In genomic region chr5:122769101-122769568, GRCm38 (mm10) we compare ENCODE assay signal across 10 mouse cellular contexts. TPM values are rescaled to one million over a fixed set of nuclear protein-coding genes. Genes with fewer than 3 reads are reported as not detected.
DNase-seq lines count a peak whose midpoint lies in the region; ATAC-seq and TF ChIP-seq lines count a peak whose summit lies in the region.
"Had no signal": no experiment of that assay in that cellular context is flagged by ENCODE, and none has a peak within 500 bp of the region (broad histone marks: within the 10 kb centered on the region; RNA-seq: fewer than 3 reads in every experiment).

No protein-coding gene starts in this region.

- no peaks in the 10 kb centered on the region for H3K36me3 ChIP-seq in liver, embryonic 16.5 days (ENCODE audit: control insufficient read depth, insufficient read depth)

- DNase-seq in cerebellum, adult 11-12 months: peak; percentile 67
- no peak for DNase-seq in cerebellum, postnatal 14 days
- DNase-seq in 416B (ENCODE audit: low read depth): peak; percentile 76
- DNase-seq in layer of hippocampus, adult 9-11 months: no peak
- no peak for DNase-seq in left cerebral cortex, postnatal 10 days (ENCODE audit: extremely low spot score in 1 of 2, low spot score in 2 of 2)
- DNase-seq in kidney, postnatal 10 days: no peak

- no peaks in the 10 kb centered on the region for H3K9me3 ChIP-seq in liver, embryonic 16.5 days (replicated peaks; ENCODE audit: control insufficient read depth, low read length)
- H3K9me3 ChIP-seq: embryonic facial prominence, embryonic 13.5 days had no signal

- WGBS in bone marrow, adult 2 months: 39% methylated on average over 15 of the region's 15 CpGs
- 55% methylated on average over 15 of the region's 15 CpGs for WGBS in liver, embryonic 16.5 days (ENCODE audit: insufficient replicate concordance)

- H3K4me2 ChIP-seq in liver, embryonic 16.5 days (ENCODE audit: low read depth, low read length): no peak overlapping the region
- H3K4me2 ChIP-seq: embryonic facial prominence, embryonic 13.5 days; hindbrain, embryonic 14.5 days had no signal

- intact Hi-C loops in left cerebral cortex, postnatal 10 days (cut with DNase I): no loop called here

- no peak for TF ChIP-seq CTCF in bone marrow, adult 2 months (IDR thresholded peaks at IDR 0.05; ENCODE audit: control insufficient read depth, insufficient read depth, low read length)

- no peak overlapping the region for H3K9ac ChIP-seq in liver, embryonic 16.5 days (ENCODE audit: low read depth, low read length)
- H3K9ac ChIP-seq: embryonic facial prominence, embryonic 13.5 days; hindbrain, embryonic 14.5 days had no signal

- no peaks in the 10 kb centered on the region for H3K27me3 ChIP-seq in liver, embryonic 16.5 days (ENCODE audit: control insufficient read depth, insufficient read depth, low read depth, low read length)
- H3K27me3 ChIP-seq: embryonic facial prominence, embryonic 13.5 days had no signal

- H3K4me3 ChIP-seq in bone marrow, adult 2 months (replicated peaks; ENCODE audit: control insufficient read depth, low read depth, low read length): no peak overlapping the region
- no peak overlapping the region for H3K4me3 ChIP-seq in liver, embryonic 16.5 days (ENCODE audit: low read depth, low read length)
- H3K4me3 ChIP-seq: embryonic facial prominence, embryonic 13.5 days had no signal

- peaks cover 8% of the 10 kb centered on the region for H3K4me1 ChIP-seq in bone marrow, adult 2 months (ENCODE audit: control insufficient read depth, insufficient read depth, low read length)
- H3K4me1 ChIP-seq in liver, embryonic 16.5 days (ENCODE audit: control insufficient read depth, low read depth, low read length): peaks cover 20% of the 10 kb centered on the region

- peak overlapping the region; percentile 53 for H3K27ac ChIP-seq in bone marrow, adult 2 months (ENCODE audit: control insufficient read depth, insufficient read depth, low read depth, low read length, poor library complexity)
- 0 out of 2 replicates have a peak overlapping the region, but pooled peaks have one; percentile 12 for H3K27ac ChIP-seq in liver, embryonic 16.5 days (ENCODE audit: low read length)
- H3K27ac ChIP-seq: embryonic facial prominence, embryonic 13.5 days; hindbrain, embryonic 14.5 days had no signal

- ATAC-seq in liver, embryonic 16.5 days (ENCODE audit: low read depth): peak; percentile 68

- TF ChIP-seq POLR2A in bone marrow, adult 2 months (IDR thresholded peaks at IDR 0.05; ENCODE audit: borderline replicate concordance, control insufficient read depth, low read depth, low read length): no peak

RNA-seq across cellular contexts. Expression of gene Camkk2, which starts 10.1 kb away (rescaled TPM):
- polyA plus RNA-seq in bone marrow, adult 2 months (2011; ENCODE audit: insufficient read depth, insufficient read length, low replicate concordance, missing spikeins): 15.8 and 31.8 TPM in 2 replicates
- polyA plus RNA-seq in liver, embryonic 16.5 days (2015; fragmentation: Nextera tagmentation; extraction: Ambion mirVana): 7.6 and 8.4 TPM in 2 replicates
- 100 to 1,000 TPM; 182 to 192 TPM for total RNA-seq in left cerebral cortex, postnatal 10 days (2021)

RNA-seq across cellular contexts. Expression of gene Anapc5, which starts 52.0 kb away (rescaled TPM):
- polyA plus RNA-seq in bone marrow, adult 2 months (2011; ENCODE audit: insufficient read depth, insufficient read length, low replicate concordance, missing spikeins): 204 and 228 TPM in 2 replicates
- 199 and 210 TPM in 2 replicates for polyA plus RNA-seq in liver, embryonic 16.5 days (2015; fragmentation: Nextera tagmentation; extraction: Ambion mirVana)
- total RNA-seq in left cerebral cortex, postnatal 10 days (2021): 100 to 1,000 TPM; 307 to 314 TPM

Comparison
In these comparisons a context has a peak if more than half of its experiments do, and no peak if none do; other contexts are left out.
1. DNase-seq: peak in cerebellum, adult 11-12 months (single experiment) and 416B (single experiment); none in cerebellum, postnatal 14 days (0 of 2), layer of hippocampus, adult 9-11 months (single experiment), left cerebral cortex, postnatal 10 days (0 of 2) and kidney, postnatal 10 days (single experiment).